Mouse (Mus musculus) lung, embryonic 14.5 days (tissue): ENCODE measurements around the gene Defb22. TPM values are rescaled to one million over a fixed set of nuclear protein-coding genes. Genes with fewer than 3 reads are reported as not detected.
A peak's percentile ranks its signal among the peaks of the same experiment; 100 is the strongest.

ENCODE experiments used
- ATAC-seq: fragments of 200-750 bp; cut with Nextera tagmentation; 2 replicates; pipeline ENCODE4 v1.8.0; 2017; ENCODE audit warnings: mild to moderate bottlenecking, moderate TSS enrichment, moderate library complexity; ENCODE audit not compliant: insufficient read depth
- DNase-seq: peaks from one replicate; pipeline ENCODE4 v3.0.0-alpha.2; 2015
- H3K27ac ChIP-seq: fragments of 300-500 bp; sonication (generic); 2 replicates; pipeline ENCODE4 v1.5.1; 2014; ENCODE audit warnings: low read depth, mild to moderate bottlenecking, moderate library complexity
- H3K27me3 ChIP-seq: fragments of 300-500 bp; sonication (generic); 2 replicates; pipeline ENCODE4 v1.6.1; 2014; ENCODE audit warnings: low read length, control low read depth; ENCODE audit not compliant: insufficient read depth
- H3K36me3 ChIP-seq: fragments of 300-500 bp; sonication (generic); 2 replicates; pipeline ENCODE4 v1.6.1; 2014; ENCODE audit warnings: control low read depth; ENCODE audit not compliant: insufficient read depth
- H3K4me1 ChIP-seq: fragments of 300-500 bp; sonication (generic); 2 replicates; pipeline ENCODE4 v1.6.1; 2014; ENCODE audit warnings: antibody characterized with exemption, control low read depth; ENCODE audit not compliant: insufficient read depth
- H3K4me2 ChIP-seq: fragments of 300-500 bp; sonication (generic); 2 replicates; pipeline ENCODE4 v1.6.1; 2014; ENCODE audit warnings: mild to moderate bottlenecking
- H3K4me3 ChIP-seq: fragments of 300-500 bp; sonication (generic); 2 replicates; pipeline ENCODE4 v1.5.1; 2014; ENCODE audit warnings: low read depth, low read length
- H3K9ac ChIP-seq: fragments of 300-500 bp; sonication (generic); 2 replicates; pipeline ENCODE4 v1.6.1; 2014
- H3K9me3 ChIP-seq: fragments of 300-500 bp; sonication (generic); 2 replicates; pipeline ENCODE4 v1.6.1; 2016; ENCODE audit warnings: low read depth, low read length, control low read depth
- CTCF ChIP-seq: IDR thresholded peaks from 2 replicates; pipeline ENCODE4 v1.5.1; 2016; ENCODE audit warnings: antibody characterized with exemption, low read depth
- WGBS: fragments of 180-500 bp; shearing (Covaris S2); extraction: QIAGEN DNeasy Blood & Tissue Kit; methylation state at CpG from one replicate; pipeline ENCODE4 v1.1.7; 2014; 5-methylcytosine and 5-hydroxymethylcytosine counted together
- polyA plus RNA-seq: library from polyadenylated mRNA; unstranded; fragments of >200 nt; fragmentation: Nextera tagmentation; extraction: Ambion mirVana; gene quantifications from 2 replicates; pipeline ENCODE4 v1.2.1, GENCODE M21; 2014

Gene Defb22
- polyA plus RNA-seq, 1 experiment from 2014 or later = not detected

- no peak overlapping the region for H3K27ac ChIP-seq
- no peaks in the 10 kb centered on the region for H3K4me1 ChIP-seq
- no peaks in the 10 kb centered on the region for H3K9me3 ChIP-seq
- H3K36me3 ChIP-seq = no peaks in the 10 kb centered on the region
- no peak for TF ChIP-seq CTCF
- no peak for DNase-seq
- H3K9ac ChIP-seq = no peak overlapping the region
- 68% methylated on average over 4 of the region's 4 CpGs for WGBS
- H3K4me2 ChIP-seq = no peak overlapping the region
- no peak for ATAC-seq
- no peaks in the 10 kb centered on the region for H3K27me3 ChIP-seq
- no peak overlapping the region for H3K4me3 ChIP-seq
Measured at GRCm38 (mm10) chr2:152442322-152442721, 47.6 kb downstream of the Defb22 start.

- WGBS = 56% methylated on average over 2 of the region's 2 CpGs
- DNase-seq (no peak), ATAC-seq (no peak)
- H3K4me3 ChIP-seq = no peak overlapping the region
- TF ChIP-seq CTCF = no peak
- no peaks in the 10 kb centered on the region for H3K36me3 ChIP-seq
- H3K4me1 ChIP-seq = no peaks in the 10 kb centered on the region
- no peak overlapping the region for H3K27ac ChIP-seq
- no peak overlapping the region for H3K9ac ChIP-seq
- no peaks in the 10 kb centered on the region for H3K27me3 ChIP-seq
- no peaks in the 10 kb centered on the region for H3K9me3 ChIP-seq
- no peak overlapping the region for H3K4me2 ChIP-seq
Measured at GRCm38 (mm10) chr2:152439833-152440232, 50.1 kb downstream of the Defb22 start.

- peak; percentile 44 for TF ChIP-seq CTCF
- ATAC-seq (no peak), DNase-seq (peak; percentile 20)
- H3K9ac ChIP-seq = no peak overlapping the region
- no peak overlapping the region for H3K27ac ChIP-seq
- H3K4me2 ChIP-seq = no peak overlapping the region
- H3K4me1 ChIP-seq = no peaks in the 10 kb centered on the region
- H3K4me3 ChIP-seq = no peak overlapping the region
- WGBS = 50% methylated on average over 1 of the region's 1 CpGs
- no peaks in the 10 kb centered on the region for H3K9me3 ChIP-seq
- no peaks in the 10 kb centered on the region for H3K36me3 ChIP-seq
- H3K27me3 ChIP-seq = no peaks in the 10 kb centered on the region
Measured at GRCm38 (mm10) chr2:152438963-152439362, 51.0 kb downstream of the Defb22 start.

- H3K27ac ChIP-seq = no peak overlapping the region
- no peaks in the 10 kb centered on the region for H3K9me3 ChIP-seq
- H3K4me2 ChIP-seq = peak overlapping the region; percentile 64
- H3K4me3 ChIP-seq = peak overlapping the region; percentile 31
- ATAC-seq (peak; percentile 88), DNase-seq (peak; percentile 91)
- peak overlapping the region; percentile 38; the same call in 1 of the 2 replicates for H3K9ac ChIP-seq
- H3K4me1 ChIP-seq = no peaks in the 10 kb centered on the region
- TF ChIP-seq CTCF = peak; percentile 96
- no peaks in the 10 kb centered on the region for H3K27me3 ChIP-seq
- no peaks in the 10 kb centered on the region for H3K36me3 ChIP-seq
- 3% methylated on average over 23 of the region's 23 CpGs for WGBS
Measured at GRCm38 (mm10) chr2:152436983-152437860, 52.7 kb downstream of the Defb22 start.

- no peaks in the 10 kb centered on the region for H3K4me1 ChIP-seq
- ATAC-seq (no peak), DNase-seq (no peak)
- no peak overlapping the region for H3K9ac ChIP-seq
- no peaks in the 10 kb centered on the region for H3K9me3 ChIP-seq
- H3K4me3 ChIP-seq = no peak overlapping the region
- no peaks in the 10 kb centered on the region for H3K36me3 ChIP-seq
- no peaks in the 10 kb centered on the region for H3K27me3 ChIP-seq
- no peak overlapping the region for H3K4me2 ChIP-seq
- WGBS = 76% methylated on average over 7 of the region's 7 CpGs
- TF ChIP-seq CTCF = no peak
- peak overlapping the region; percentile 27; the same call in 1 of the 2 replicates for H3K27ac ChIP-seq
Measured at GRCm38 (mm10) chr2:152436405-152436901, 53.5 kb downstream of the Defb22 start.

Other genes with a start within 250 kb of the Defb22 start
- 34.7 and 39.4 TPM in 2 replicates for gene Tbc1d20, start 196.3 kb downstream of the Defb22 start, polyA plus RNA-seq
- gene Rbck1, start 157.5 kb downstream of the Defb22 start, polyA plus RNA-seq = 85.8 and 92.8 TPM in 2 replicates
- 2.2 and 2.7 TPM in 2 replicates for gene Trib3, start 146.1 kb downstream of the Defb22 start, polyA plus RNA-seq
- gene Nrsn2, start 113.5 kb downstream of the Defb22 start, polyA plus RNA-seq = 0.26 TPM in 1 of 2 replicates, not detected in the other
- 17.2 and 19.4 TPM in 2 replicates for gene Sox12, start 92.1 kb downstream of the Defb22 start, polyA plus RNA-seq
- gene Zcchc3, start 75.1 kb downstream of the Defb22 start, polyA plus RNA-seq = 38.6 and 42.3 TPM in 2 replicates
- 0.53 and 1.3 TPM in 2 replicates for gene 6820408C15Rik, start 74.6 kb downstream of the Defb22 start, polyA plus RNA-seq
- gene Defb23, start 25.5 kb downstream of the Defb22 start, polyA plus RNA-seq = not detected in 2 replicates
- gene Defb20, start 13.1 kb downstream of the Defb22 start, polyA plus RNA-seq = not detected in 2 replicates
- not detected in 2 replicates for gene Defb26, start 21.6 kb upstream of the Defb22 start, polyA plus RNA-seq
- not detected in 2 replicates for gene Defb28, start 28.1 kb upstream of the Defb22 start, polyA plus RNA-seq
- not detected in 2 replicates for gene Defb29, start 50.0 kb upstream of the Defb22 start, polyA plus RNA-seq
- not detected in 2 replicates for gene Gm17416, start 79.2 kb upstream of the Defb22 start, polyA plus RNA-seq
- not detected in 2 replicates for gene Defb21, start 82.6 kb upstream of the Defb22 start, polyA plus RNA-seq
- gene Defb19, start 90.2 kb upstream of the Defb22 start, polyA plus RNA-seq = not detected in 2 replicates
- not detected in 2 replicates for gene Defb45, start 109.3 kb upstream of the Defb22 start, polyA plus RNA-seq
- not detected in 2 replicates for gene Defb36, start 114.2 kb upstream of the Defb22 start, polyA plus RNA-seq
- gene Defb25, start 132.9 kb upstream of the Defb22 start, polyA plus RNA-seq = 0.86 and 1.5 TPM in 2 replicates
- 6.2 TPM in 2 replicates for gene Rem1, start 136.8 kb upstream of the Defb22 start, polyA plus RNA-seq
- 97.6 and 98.1 TPM in 2 replicates for gene H13, start 179.3 kb upstream of the Defb22 start, polyA plus RNA-seq
- 28.5 and 32.7 TPM in 2 replicates for gene Mcts2, start 196.9 kb upstream of the Defb22 start, polyA plus RNA-seq
- 122 and 123 TPM in 2 replicates for gene Id1, start 246.1 kb upstream of the Defb22 start, polyA plus RNA-seq